Mouse (Mus musculus) neutrophil, adult 5-6 weeks (primary cell): ENCODE measurements around the gene Rab6b. TPM values are rescaled to one million over a fixed set of nuclear protein-coding genes. Genes with fewer than 3 reads are reported as not detected.
A peak's percentile ranks its signal among the peaks of the same experiment; 100 is the strongest.

Source experiments
- ATAC-seq: fragments of 151-379, 151-347 bp; 2 replicates; pipeline ENCODE4 v1.8.0; 2017; ENCODE audit warnings: mild to moderate bottlenecking, moderate TSS enrichment; ENCODE audit not compliant: insufficient number of reproducible peaks, poor library complexity, low FRiP score, severe bottlenecking; ENCODE audit errors: extremely low read depth
- total RNA-seq: library from RNA; stranded (forward); fragments of 200-1000 nt; gene quantifications from 2 replicates; pipeline ENCODE4 v1.2.3, GENCODE M21; 2017

Gene Rab6b
- total RNA-seq, 1 experiment from 2014 or later: 2.2 TPM

DNA sequence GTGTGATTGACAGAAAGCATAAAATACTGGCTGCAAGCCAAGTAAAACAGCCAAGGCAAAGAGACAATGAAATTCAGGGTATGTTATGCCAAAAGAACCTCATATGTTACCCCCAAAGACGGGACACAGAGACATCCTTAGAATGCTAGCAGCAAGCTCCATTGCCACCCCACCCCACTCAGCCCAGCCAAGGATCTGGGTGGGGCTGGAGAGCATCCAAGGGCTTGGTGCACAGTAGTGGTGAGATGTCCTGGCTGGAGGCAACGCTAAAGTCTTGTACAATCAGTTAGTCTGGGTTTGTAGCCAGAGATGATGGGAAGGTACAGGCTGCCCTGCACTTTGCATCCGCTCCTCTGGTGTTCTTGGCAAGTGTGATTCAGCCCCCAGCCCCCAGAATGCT is 68.7 kb downstream of the Rab6b start:
- ATAC-seq: no peak

DNA sequence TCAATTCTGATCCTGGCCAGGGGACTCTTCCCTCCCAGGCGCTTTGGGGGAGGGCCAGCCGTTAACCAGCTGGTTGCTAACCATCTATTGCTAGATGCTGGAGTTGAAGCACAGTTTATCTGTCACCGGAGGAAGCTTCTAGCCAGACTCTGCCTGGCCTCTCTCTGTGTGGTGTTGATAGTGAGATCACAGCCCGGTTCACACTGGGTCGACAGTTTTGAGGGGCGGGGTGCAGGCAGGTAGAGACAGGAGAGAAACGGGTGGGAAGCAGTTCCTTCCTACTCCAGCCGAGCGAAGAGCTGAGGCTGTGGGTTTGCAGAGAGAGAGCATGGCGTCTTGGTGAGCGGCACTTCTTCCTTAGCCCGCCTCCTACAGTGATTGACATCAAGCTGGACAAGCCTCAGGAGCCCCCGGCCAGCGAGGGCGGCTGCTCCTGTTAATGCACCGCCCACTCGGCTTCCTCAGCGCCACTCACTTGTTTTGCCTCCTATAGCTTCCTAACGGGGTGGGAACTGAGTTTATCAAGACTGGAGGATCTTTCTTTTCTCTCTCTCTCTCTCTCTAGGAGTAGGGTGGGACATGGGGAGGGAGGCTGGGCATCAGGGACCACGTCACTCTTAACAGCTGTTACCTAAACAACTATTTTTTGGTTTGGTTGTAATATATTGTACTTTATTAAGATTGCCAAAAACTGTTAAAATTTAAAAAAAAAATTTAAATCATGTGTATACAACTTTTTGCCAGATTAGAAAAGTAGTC is 69.4 kb downstream of the Rab6b start:
- ATAC-seq: peak; percentile 73

DNA sequence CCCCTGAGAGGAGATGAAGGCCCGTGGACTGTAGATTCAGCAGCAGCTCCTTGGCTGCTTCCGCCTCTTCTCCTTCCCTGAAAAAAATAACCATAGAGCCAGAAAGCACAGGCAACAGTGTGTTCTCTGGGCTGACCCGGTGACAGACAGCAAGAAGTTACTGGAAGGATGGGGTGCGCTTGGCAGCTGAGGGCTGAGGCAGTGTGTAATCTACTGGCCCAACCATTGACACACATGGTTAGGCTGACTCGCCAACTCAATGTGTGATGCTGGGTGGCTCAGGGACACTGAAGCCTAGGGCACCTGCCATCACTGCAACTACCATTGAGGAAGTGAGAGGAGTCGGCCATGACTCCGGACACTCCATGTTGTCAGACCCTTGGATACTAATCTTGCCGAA is 70.3 kb downstream of the Rab6b start:
- ATAC-seq: no peak

DNA sequence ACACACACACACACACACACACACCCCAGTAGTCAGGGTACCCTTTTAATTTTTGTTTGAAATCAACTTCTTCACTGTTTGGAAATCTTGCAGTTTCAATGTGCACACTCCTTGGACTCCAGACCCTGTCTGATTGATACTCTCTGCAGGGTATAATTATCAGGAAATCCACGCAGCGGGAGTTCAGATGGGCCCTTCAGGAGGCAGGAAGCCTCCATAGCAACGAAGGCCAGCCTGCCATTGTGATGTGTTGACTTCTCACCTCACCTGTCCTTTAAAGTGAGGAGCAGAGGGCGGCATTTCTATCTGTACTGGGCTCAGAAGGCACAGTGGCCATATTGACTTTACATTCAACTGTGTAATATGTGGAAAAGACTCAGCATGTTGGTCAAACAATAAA is 73.3 kb downstream of the Rab6b start:
- no peak for ATAC-seq

DNA sequence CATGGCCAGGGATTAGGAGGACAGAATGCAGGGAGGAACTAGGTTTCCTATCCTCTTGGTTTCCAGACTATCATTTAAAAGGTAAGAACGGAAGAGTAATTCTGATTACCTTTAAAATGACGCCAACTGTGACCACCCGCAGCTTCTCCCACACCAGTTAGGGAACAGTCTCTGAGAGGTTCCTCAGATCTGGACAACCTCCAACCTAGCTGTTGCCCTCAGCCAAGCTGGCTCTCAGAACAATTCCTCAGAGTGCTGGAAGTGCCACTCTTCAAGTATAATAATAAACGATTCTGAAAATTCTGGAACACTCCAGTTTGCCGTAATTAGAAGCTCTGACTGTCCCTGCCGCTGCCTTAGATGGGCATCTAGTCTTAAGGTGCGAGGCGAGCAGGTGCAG is 74.4 kb downstream of the Rab6b start:
- ATAC-seq: no peak

DNA sequence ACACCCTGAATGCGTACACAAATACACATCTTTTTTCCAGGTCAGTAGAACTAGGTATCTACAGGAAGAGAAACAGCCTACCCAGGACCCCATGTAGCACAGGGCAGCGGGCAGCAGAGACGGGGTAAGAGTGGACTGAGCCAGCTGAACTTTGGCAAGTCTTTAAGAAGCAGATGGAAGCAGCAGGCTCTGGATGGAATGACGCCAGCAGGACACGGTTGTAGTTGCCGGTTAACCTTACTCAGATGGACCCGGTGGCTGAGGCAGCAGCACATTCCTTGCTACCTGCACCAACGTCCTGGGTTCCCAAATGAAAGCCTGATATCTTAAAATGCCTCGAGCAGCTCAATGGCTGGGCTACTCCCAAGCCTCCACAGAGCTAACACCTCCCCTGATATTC is 75.2 kb downstream of the Rab6b start:
- ATAC-seq: no peak

DNA sequence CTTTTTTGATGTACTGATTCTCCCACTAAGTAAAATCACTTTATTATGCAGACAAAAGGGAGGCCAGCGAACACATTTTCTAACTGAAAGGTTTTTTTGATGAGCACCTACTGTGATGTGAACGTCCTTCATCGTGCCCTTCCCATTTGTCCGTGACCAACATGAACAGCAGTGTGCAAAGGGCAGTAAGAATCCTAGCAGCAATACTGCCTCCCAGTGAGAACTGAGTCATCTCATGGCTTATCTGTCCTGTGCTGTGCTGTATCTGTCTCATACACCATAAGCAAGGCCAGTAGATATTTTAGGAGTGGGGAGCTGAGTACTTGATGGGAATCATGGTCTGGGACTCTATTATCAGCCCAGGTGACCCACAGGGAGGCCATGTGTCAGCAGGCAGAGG is 76.8 kb downstream of the Rab6b start:
- ATAC-seq: no peak

DNA sequence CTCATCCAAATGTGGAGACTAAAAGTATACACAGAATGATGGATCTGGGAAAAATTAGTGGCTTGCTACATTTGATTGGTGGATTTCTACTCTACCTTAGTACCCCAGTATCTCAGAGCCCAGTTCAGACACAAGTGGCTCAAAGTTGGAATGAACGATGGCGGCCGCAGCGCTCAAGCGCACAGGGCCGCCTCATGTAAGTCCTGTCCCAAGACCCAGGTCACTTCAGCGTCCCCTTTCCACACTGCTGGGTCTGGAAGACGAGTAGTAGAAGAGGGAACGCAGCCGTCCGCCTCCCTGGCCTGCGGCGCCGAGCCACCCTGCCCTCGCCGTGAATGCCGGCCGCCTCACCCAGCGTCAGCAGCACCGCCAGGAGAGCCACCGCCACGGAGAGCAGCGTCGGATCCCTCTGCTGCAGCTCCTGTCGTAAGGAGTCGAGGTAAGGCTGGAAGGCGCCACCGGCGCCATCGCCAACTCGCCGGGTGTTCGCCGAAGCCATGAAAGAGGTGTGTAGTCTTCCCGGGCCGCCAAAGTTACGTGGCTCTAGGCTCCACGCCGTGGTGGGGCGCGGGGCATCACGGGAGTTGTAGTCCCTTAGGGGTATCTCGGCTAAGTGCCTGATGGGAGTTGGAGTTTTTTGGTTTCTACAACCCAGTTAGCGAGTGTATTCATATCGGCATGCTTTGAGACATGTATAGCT is 90.1 kb downstream of the Rab6b start, which contains the start of gene Srprb:
TSS of gene Srprb (minus strand) at position 577 of the 700 bp plus-strand sequence.
- peak; percentile 100 for ATAC-seq

DNA sequence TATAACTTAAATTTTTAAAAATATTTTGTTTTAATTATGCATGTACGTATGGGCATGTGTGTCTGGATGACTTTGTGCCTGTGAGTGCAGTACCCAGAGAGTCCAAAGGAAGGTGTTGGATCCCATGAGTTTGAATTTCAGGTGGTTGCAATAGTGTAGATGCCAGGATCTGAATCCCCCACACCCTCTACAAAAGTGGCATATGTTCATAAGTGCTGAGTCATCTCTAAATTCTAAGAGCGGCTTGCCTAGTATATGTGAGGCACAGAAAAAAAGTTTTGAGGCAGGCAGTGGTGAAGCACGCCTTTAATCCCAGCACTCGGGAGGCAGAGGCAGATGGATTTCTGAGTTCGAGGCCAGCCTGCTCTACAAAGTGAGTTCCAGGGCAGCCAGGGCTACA is 94.2 kb downstream of the Rab6b start:
- no peak for ATAC-seq

DNA sequence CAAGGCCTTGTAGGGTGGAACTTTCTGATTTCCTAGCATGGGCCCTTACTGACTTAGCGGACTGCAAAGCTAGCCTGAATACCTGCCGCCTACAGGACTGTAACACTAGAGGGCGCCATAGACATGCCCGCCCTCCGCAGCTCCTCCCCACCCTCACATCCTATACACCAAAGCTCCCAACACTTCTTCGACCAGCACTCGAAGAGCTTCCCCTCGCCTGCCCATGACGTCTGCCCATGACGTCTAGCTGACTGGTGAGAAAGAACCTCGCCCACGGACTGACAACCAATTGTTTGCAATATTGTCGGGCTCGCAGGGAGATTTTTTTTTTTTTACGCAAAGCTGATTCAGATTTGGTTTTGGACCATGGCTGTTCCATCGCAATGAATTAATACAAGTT is 96.3 kb downstream of the Rab6b start:
- ATAC-seq: peak; percentile 97

DNA sequence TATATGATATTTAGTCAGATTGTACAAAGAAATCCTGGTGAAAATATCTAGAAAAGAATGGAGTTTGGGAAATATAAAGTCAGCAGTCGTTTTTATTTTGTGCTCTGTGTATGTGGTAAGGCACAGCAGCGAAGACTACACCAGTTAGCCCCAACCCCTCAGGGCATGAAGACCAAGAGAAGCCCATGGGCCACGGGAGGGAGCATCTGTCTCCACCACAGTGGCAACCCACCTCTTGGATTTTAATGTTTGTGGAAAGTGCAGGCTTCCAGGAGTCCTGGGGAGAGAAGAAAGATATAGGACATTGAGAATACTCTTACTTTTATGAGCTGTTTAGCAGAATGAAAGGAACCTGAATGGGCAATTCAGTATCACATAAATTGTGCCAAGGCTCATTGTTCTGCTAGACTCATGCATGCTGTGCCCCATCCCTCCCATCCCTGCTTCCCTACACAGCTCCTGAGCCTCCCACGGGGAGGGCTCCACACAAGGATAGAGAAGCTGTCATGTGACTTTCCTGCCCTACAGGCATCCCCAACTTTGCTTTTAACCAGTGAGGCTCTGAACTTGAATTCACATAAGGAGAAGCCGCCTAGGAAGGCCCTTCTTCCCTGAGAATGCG is 97.3 kb downstream of the Rab6b start:
- no peak for ATAC-seq

DNA sequence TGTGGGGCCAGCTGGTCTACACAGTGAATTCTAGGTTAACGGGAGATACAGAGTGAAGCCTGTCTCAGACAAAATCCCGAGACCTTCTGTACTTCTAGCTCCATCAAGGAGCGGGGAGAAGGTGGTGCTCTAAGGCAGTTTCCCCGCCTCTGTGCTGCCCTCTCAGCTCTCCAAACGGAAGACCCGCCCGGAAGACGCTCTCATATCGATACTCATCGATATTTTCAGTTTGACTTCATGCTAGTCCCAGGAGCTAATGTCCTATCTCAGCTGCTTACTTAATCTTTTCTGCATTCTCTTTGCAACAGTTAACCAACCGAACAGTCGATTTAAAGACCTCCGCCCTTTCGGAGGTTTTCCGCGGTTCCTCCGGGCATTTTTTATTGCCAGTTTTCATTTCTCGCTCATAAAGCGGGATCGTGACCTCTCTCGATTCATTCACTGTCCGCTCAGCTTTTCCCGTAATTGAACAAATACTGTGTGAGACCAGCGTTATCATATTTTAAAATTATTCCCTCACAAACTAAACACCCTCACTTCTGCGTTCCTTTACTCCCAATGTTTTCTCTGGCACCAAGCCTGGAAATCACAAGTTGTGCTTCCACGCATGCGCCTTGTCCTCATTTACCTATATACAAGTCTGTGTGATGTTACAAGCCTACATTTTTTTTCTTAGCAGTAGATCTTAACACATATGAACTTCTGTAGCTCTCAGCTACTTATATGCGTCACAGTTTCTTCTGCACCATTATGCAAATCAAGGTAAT is 101.2 kb downstream of the Rab6b start:
- no peak for ATAC-seq

DNA sequence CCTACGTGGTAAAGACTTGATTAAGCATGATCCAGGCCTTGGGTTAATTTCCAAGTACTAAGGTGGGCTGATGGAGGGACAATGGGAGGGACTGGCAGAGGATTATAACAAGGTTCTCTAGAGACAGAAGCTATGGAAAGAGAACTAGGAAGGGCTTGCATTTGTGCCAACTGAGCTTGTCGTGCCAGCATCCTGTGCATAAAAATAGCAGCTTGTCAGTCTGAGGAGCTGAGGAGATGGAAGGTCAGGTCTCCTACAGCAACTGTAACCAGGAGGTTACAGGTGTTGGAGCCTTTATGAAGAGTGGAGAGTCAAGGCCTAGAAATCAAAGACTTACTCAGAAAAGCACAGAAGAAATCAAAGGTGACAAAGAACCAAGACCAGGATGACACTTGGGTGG is 102.0 kb downstream of the Rab6b start:
- no peak for ATAC-seq

DNA sequence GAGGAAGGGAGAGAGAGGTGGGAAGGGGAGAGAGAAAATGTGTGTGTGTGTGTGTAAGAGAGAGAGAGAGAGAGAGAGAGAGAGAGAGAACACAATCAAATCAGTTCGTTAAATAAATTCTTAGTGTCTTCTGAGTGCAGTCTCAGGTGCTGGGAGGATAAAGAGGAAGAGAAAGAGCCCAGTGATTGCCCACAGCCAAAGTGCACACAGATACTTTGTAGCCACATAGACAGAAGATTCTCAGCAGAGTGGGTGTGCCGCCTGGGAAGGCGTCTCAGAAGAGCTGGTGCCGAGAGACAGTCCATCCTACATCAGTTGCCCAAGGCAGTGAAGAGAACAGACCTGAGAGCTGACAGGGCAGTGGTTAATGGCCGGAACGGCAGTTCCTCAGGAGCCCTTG is 102.7 kb downstream of the Rab6b start:
- no peak for ATAC-seq

DNA sequence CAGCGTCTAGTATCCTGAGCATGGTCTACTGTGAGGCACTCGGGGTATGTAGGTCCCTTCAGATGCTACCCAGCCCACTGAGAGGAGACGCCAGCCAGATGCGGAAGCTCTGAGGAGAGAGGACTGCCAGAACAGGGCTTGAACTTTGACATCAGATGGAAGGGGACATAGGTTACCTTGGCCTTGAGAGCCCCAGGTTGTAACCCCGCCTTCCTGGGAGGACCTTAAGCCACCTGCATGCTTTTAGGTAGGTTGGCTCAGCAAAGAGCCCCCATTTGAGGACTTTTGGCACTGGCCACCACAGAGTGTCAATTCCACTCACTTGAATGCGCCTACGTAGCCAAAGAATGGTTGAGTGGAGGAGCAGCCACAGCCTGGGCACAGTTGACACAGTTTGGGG is 113.1 kb downstream of the Rab6b start:
- ATAC-seq: no peak

DNA sequence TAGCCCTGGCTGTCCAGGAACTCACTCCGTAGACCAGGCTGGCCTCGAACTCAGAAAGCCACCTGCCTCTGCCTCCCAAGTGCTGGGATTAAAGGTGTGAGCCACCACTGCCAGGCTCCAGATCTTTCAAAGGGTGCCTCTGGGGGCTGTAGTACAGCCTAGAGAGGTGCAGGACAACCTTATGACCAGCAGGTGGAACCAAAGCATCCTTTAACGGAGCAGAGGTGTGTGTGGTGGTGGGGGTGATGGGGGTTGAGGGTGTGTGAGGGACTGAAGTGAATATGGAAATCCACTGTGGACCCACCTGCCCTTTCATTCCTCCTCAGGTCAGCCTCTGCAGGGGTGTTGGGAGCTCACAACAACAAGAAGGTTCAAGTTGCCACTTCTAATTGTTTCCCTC is 113.9 kb downstream of the Rab6b start:
- peak; percentile 34; the same call in 1 of the 2 replicates for ATAC-seq

DNA sequence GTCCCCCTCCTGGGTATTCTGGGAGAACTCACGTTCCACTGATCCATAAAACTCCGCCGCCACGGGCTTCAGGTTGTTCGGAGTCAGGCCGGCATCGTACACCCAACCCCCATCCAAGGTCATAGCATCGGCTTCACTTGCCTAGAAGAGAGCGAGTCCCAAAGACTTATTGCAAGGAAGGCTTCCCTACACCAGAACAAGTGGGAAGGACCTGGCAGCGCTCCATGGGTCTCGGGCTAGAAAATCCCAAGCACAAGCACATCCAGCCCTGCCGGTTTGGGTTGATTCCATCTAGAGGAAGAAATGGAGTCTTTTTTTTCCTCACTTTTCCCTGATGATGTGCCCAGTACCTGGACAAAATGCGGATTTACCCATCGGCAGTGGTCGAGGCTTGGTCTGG is 115.2 kb downstream of the Rab6b start:
- ATAC-seq: no peak

DNA sequence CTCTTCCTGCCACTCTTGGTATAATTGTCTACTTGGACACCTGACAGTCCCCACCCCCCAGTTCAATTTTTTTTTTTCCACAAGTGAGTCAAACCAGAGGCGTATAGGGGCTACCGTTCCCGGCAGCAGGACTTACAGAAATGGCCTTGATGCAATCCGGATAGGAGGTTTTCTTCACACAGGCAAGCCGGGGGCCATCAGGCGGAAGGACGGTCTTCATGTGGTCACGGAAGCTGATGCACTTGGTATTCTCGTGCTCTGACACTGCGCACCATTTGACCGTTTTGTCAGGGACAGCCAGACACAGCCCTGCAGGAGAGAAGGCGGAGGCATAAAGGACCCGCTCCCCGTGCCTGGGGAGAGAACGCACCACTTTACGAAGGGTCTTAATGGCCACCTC is 116.2 kb downstream of the Rab6b start:
- no peak for ATAC-seq

DNA sequence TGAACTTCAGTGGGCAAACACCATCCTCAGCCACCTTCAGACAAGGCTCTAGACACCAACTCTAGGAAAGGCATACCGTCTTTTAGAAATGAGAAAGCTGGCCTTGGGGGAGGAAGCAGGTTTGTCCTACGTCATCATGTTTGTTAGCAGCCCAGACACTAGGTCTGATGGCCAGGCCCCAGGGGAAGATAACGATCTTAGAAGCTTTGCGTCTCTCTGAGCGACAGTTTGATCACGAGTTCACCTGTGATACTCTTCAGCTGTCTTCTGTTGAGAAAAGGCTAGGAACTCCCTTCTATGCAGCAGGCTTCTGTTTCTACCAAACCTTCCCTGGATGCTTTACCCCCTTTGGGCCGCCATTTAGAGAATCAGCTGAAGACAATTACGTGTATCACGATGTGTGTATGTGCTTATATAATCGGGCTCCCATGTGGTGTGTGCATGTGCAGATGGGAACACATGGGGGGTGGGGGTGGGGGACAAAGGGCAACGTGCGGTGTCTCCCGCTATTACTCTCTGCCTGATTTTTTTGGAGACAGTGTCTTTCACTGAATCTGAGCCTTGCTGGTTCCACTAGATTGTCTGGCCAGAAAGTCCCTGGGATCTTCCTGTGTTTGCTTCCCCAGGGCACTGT is 116.9 kb downstream of the Rab6b start:
- ATAC-seq: no peak
